Mouse (Mus musculus): Measurements from ENCODE around the gene Rab10. TPM values are rescaled to one million over a fixed set of nuclear protein-coding genes. Genes with fewer than 3 reads are reported as not detected.

Rab10 gene
- total RNA-seq (2023) = 80.0 TPM

GRCm38 (mm10) chr12:3309391-3310320 is at the start of gene Rab10:
Gene Rab10 (minus strand): TSS chr12:3309969.

Other genes starting within 250 kb of the Rab10 start
- gene Kif3c, start 55.2 kb upstream of the Rab10 start, total RNA-seq (2023) = 9.6 TPM
- gene Asxl2, start 116.9 kb upstream of the Rab10 start, total RNA-seq (2023) = 81.3 TPM